Mouse (Mus musculus): ENCODE data around the gene Gabpb1. TPM values are rescaled to one million over a fixed set of nuclear protein-coding genes. Genes with fewer than 3 reads are reported as not detected.

Gabpb1 gene
- total and polyA plus RNA-seq, 3 experiments: 23.9 to 50.2 (median 50.1) TPM

DNA sequence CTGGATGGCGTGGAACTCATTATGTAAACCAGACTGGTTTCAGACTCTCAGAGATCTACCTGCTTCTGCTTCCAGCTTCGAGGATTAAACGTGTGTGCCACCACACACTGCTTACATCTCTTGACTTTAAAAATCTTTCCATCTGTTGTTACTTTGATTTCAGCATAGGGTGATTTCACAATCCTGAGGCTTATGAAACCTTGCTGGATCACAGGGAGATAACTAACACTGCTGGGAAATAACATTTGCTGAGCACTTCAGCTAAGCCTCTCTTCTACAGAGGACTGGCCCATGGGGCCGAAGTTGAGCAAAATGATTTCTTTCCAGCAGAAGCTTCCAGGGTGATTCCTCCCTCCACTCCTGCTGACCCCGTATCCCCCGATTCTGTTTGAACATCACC lies 19.1 kb upstream of the Gabpb1 start:
- TF ChIP-seq BHLHE40 (IDR thresholded peaks at IDR 0.05; ENCODE audit: low read depth, low read length) (no peak), MAX (IDR thresholded peaks at IDR 0.05; ENCODE audit: low read length) (no peak), HCFC1 (IDR thresholded peaks at IDR 0.05; ENCODE audit: low read depth, low read length) (no peak), ELF1 (IDR thresholded peaks at IDR 0.05; ENCODE audit: low read depth, low read length) (no peak), E2F4 (IDR thresholded peaks at IDR 0.05; ENCODE audit: insufficient replicate concordance, low read depth, low read length) (no peak), MAZ (IDR thresholded peaks at IDR 0.05; ENCODE audit: low read depth, low read length) (no peak), SIN3A (IDR thresholded peaks at IDR 0.05; ENCODE audit: low read length) (no peak), ZMIZ1 (IDR thresholded peaks at IDR 0.05; ENCODE audit: low read depth, low read length) (no peak)
- Histone ChIP-seq H3K27me3 (replicated peaks) (peaks cover 5% of the 10 kb centered on the region), H3K79me2 (replicated peaks; ENCODE audit: control insufficient read depth, extremely low read depth, insufficient read depth, poor library complexity, severe bottlenecking) (no peaks in the 10 kb centered on the region), H3K27ac (ENCODE audit: insufficient read depth, low read depth) (no peak overlapping the region), H3K4me3 (replicated peaks in 1 of 3; ENCODE audit: low read depth in 2 of 3, low read length in 2 of 3, poor library complexity in 1 of 3) (no peak overlapping the region), H3K4me2 (ENCODE audit: insufficient read depth, low read depth, poor library complexity, severe bottlenecking) (no peak overlapping the region), H3K4me1 (ENCODE audit: control insufficient read depth in 1 of 2, insufficient read depth in 2 of 2) (no peaks in the 10 kb centered on the region), H3K9me3 (replicated peaks; ENCODE audit: low read length) (no peaks in the 10 kb centered on the region), H3K36me3 (replicated peaks in 1 of 2; ENCODE audit: control insufficient read depth in 1 of 2, insufficient read depth in 1 of 2, low read length in 1 of 2) (no peaks in the 10 kb centered on the region), H3K9ac (ENCODE audit: insufficient read depth, low read depth) (no peak overlapping the region)
- in situ Hi-C loops (cut with MboI; ENCODE audit: low pct_ligation_motif_present, low pct_unique_long_range_greater_than_20kb, low sequenced_read_pairs) (no loop called here), dilution Hi-C loops (cut with MboI; ENCODE audit: extremely low pct_ligation_motif_present, extremely low pct_unique_long_range_greater_than_20kb, low sequenced_read_pairs) (no loop called here)
- DNase-seq (ENCODE audit: extremely low read depth): no peak

DNA sequence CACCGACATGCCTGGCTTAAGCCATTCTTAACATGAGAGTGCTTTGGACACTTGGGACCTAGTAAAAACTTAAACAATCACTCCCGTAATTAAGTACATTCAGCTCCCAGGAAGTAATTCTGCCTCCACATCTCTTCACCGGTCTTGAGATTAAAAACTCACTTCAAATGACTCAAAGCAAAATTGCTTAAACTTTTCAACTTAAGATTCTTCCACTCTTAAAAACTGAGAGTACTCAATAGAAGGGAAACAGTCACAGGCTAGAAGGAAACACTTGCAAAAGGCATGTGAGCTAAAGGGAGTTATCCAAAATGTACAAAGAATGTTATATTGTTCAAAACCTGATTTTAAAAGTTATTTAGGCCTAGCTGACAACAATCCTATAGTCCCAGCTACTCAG lies 15.2 kb upstream of the Gabpb1 start:
- Histone ChIP-seq H3K27ac (ENCODE audit: insufficient read depth, low read depth) (no peak overlapping the region), H3K79me2 (replicated peaks; ENCODE audit: control insufficient read depth, extremely low read depth, insufficient read depth, poor library complexity, severe bottlenecking) (no peaks in the 10 kb centered on the region)
- dilution Hi-C loops (cut with MboI; ENCODE audit: extremely low pct_ligation_motif_present, extremely low pct_unique_long_range_greater_than_20kb, low sequenced_read_pairs): no loop called here

More for the DNA sequence above, 15.2 kb upstream of the Gabpb1 start:
- no peaks in the 10 kb centered on the region for H3K36me3 ChIP-seq (replicated peaks in 1 of 2; ENCODE audit: control insufficient read depth in 1 of 2, insufficient read depth in 1 of 2, low read length in 1 of 2)
- H3K4me2 ChIP-seq (ENCODE audit: insufficient read depth, low read depth, poor library complexity, severe bottlenecking): no peak overlapping the region
- no peaks in the 10 kb centered on the region for H3K9me3 ChIP-seq (replicated peaks; ENCODE audit: low read length)
- peaks cover 5% of the 10 kb centered on the region for H3K27me3 ChIP-seq (replicated peaks)
- no peak for DNase-seq (ENCODE audit: extremely low read depth)
- no peaks in the 10 kb centered on the region for H3K4me1 ChIP-seq (ENCODE audit: control insufficient read depth in 1 of 2, insufficient read depth in 2 of 2)
- in situ Hi-C loops (cut with MboI; ENCODE audit: low pct_ligation_motif_present, low pct_unique_long_range_greater_than_20kb, low sequenced_read_pairs): no loop called here
- no peak for TF ChIP-seq POLR2A (IDR thresholded peaks at IDR 0.05; ENCODE audit: low read depth, low read length)
- TF ChIP-seq CTCF (conservative IDR thresholded peaks at IDR 0.05 in 1 of 2, IDR thresholded peaks at IDR 0.05 in 1 of 2; ENCODE audit: low read depth in 2 of 2, low read length in 2 of 2): no peak
- no peak for TF ChIP-seq CHD2 (IDR thresholded peaks at IDR 0.05; ENCODE audit: low read length)
- no peak for TF ChIP-seq SIN3A (IDR thresholded peaks at IDR 0.05; ENCODE audit: low read length)
- TF ChIP-seq POLR2AphosphoS2 (IDR thresholded peaks at IDR 0.05; ENCODE audit: low read depth, low read length): no peak
- TF ChIP-seq MAZ (IDR thresholded peaks at IDR 0.05; ENCODE audit: low read depth, low read length): no peak
- no peak for TF ChIP-seq ELF1 (IDR thresholded peaks at IDR 0.05; ENCODE audit: low read depth, low read length)
- no peak for TF ChIP-seq TCF12 (IDR thresholded peaks at IDR 0.05; ENCODE audit: low read depth, low read length)
- TF ChIP-seq USF1 (IDR thresholded peaks at IDR 0.05; ENCODE audit: low read depth, low read length): no peak
- TF ChIP-seq CHD1 (IDR thresholded peaks at IDR 0.05; ENCODE audit: low read depth, low read length): no peak
- no peak for TF ChIP-seq E2F4 (IDR thresholded peaks at IDR 0.05; ENCODE audit: insufficient replicate concordance, low read depth, low read length)
- no peak for TF ChIP-seq SMC3 (IDR thresholded peaks at IDR 0.05; ENCODE audit: low read depth, low read length)
- TF ChIP-seq IRF4 (IDR thresholded peaks at IDR 0.05; ENCODE audit: low read depth, low read length): no peak
- TF ChIP-seq KAT2A (IDR thresholded peaks at IDR 0.05; ENCODE audit: insufficient replicate concordance, low read length): no peak
- no peak for TF ChIP-seq JUN (IDR thresholded peaks at IDR 0.05; ENCODE audit: insufficient read depth, low read depth, low read length)
- no peak for TF ChIP-seq PAX5 (IDR thresholded peaks at IDR 0.05; ENCODE audit: low read length)
- no peak for TF ChIP-seq HCFC1 (IDR thresholded peaks at IDR 0.05; ENCODE audit: low read depth, low read length)
- no peak for TF ChIP-seq ZNF384 (IDR thresholded peaks at IDR 0.05; ENCODE audit: low read depth, low read length)
- TF ChIP-seq TBP (conservative IDR thresholded peaks at IDR 0.05; ENCODE audit: low read depth, low read length): no peak
- no peak for TF ChIP-seq JUND (conservative IDR thresholded peaks at IDR 0.05; ENCODE audit: low read depth, low read length)
- no peak overlapping the region for H3K4me3 ChIP-seq (replicated peaks in 1 of 3; ENCODE audit: low read depth in 2 of 3, low read length in 2 of 3, poor library complexity in 1 of 3)
- H3K9ac ChIP-seq (ENCODE audit: insufficient read depth, low read depth): no peak overlapping the region
